Mouse (Mus musculus) thymus, adult 2 months (tissue): ENCODE measurements at regions not wholly inside any gene's neighbourhood (a gene's known extent, or its start where the extent isn't known, plus 50 kb on each side); places are given as distances from the start of the nearest gene placed in this dataset.

Experiments used
- CTCF ChIP-seq: fragments of 200-500 bp; IDR thresholded peaks from 2 replicates; pipeline ENCODE4 v1.5.1; 2012; ENCODE audit warnings: mild to moderate bottlenecking, control low read depth, low read length, moderate library complexity, borderline replicate concordance; ENCODE audit not compliant: control insufficient read depth, poor library complexity, insufficient read depth; ENCODE audit errors: extremely low read depth
- POLR2A ChIP-seq: fragments of 200-500 bp; IDR thresholded peaks from 2 replicates; pipeline ENCODE4 v1.6.1; 2012; ENCODE audit warnings: mild to moderate bottlenecking, low read length, control low read depth, moderate library complexity; ENCODE audit not compliant: control insufficient read depth, poor library complexity, insufficient read depth; ENCODE audit errors: extremely low read depth

GRCm38 (mm10) chr13:5735027-5735624 is 126.2 kb upstream of the Klf6 start:
- TF ChIP-seq POLR2A (no peak), CTCF (no peak)
